Mouse (Mus musculus) bone marrow macrophage, adult 2 months (primary cell): ENCODE data around the gene Dlg4. TPM values are rescaled to one million over a fixed set of nuclear protein-coding genes. Genes with fewer than 3 reads are reported as not detected.

Experiments
- H3K27ac ChIP-seq: 2 replicates; pipeline ENCODE4 v1.5.1; 2012; ENCODE audit warnings: low read depth, low read length; ENCODE audit not compliant: insufficient read depth
- H3K4me1 ChIP-seq: 2 replicates; pipeline ENCODE4 v1.6.1; 2012; ENCODE audit warnings: low read length; ENCODE audit not compliant: control insufficient read depth, insufficient read depth
- H3K4me3 ChIP-seq: 2 replicates; pipeline ENCODE4 v1.5.1; 2012; ENCODE audit warnings: mild to moderate bottlenecking, low read length, moderate library complexity; ENCODE audit not compliant: insufficient read depth
- CTCF ChIP-seq: IDR thresholded peaks from 2 replicates; pipeline ENCODE4 v1.5.1; 2012; ENCODE audit warnings: low read depth, mild to moderate bottlenecking, low read length, moderate library complexity
- POLR2A ChIP-seq: IDR thresholded peaks from 2 replicates; pipeline ENCODE4 v1.6.1; 2012; ENCODE audit warnings: mild to moderate bottlenecking, low read depth, low read length, borderline replicate concordance
- polyA plus RNA-seq: library from polyadenylated mRNA; stranded (reverse); fragments of >200 nt; gene quantifications from 2 replicates; pipeline ENCODE4 v1.2.4, GENCODE M21; 2012; ENCODE audit not compliant: missing spikeins, insufficient read depth, insufficient read length

The Dlg4 gene
- polyA plus RNA-seq = 31.1 and 34.0 TPM in 2 replicates

- no peak within 1 kb of the TSS for H3K27ac ChIP-seq
- no peak within 1 kb of the TSS for H3K4me3 ChIP-seq
- H3K4me1 ChIP-seq = peaks cover 24% of the 10 kb centered on the region
- TF ChIP-seq CTCF (no peak), POLR2A (no peak)
Observed at GRCm38 (mm10) chr11:70016669-70017068, at the start of gene Dlg4. Gene Dlg4, plus strand, starts transcription at chr11:70016942.

DNA sequence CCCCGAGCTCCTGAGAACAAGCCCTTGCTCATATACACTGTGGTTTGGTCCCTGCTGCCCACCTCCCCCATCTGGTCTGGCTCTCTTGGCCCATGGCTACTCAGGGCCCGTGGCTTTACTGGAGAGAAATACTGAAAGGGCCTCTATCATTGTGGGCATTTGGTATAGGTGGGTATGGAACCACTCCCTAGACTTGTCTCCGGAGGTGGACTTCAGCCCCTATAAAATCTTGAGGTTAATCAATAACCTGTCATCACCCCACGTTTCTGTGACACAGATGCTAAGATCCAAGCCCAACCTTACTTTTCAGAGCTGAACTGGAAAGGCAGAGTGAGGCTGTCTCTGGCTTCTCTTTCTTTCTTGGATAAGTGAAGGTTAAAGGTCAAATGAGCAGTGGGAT, 47.9 kb upstream of the Dlg4 start:
- no peak overlapping the region for H3K27ac ChIP-seq
- H3K4me3 ChIP-seq = no peak overlapping the region
- TF ChIP-seq CTCF = no peak
- no peak for TF ChIP-seq POLR2A
- peaks cover 8% of the 10 kb centered on the region for H3K4me1 ChIP-seq

GRCm38 (mm10) chr11:69970222-69970621, 46.5 kb upstream of the Dlg4 start:
- no peak for TF ChIP-seq CTCF
- no peak for TF ChIP-seq POLR2A
- peaks cover 8% of the 10 kb centered on the region for H3K4me1 ChIP-seq
- no peak overlapping the region for H3K27ac ChIP-seq
- H3K4me3 ChIP-seq = no peak overlapping the region

DNA sequence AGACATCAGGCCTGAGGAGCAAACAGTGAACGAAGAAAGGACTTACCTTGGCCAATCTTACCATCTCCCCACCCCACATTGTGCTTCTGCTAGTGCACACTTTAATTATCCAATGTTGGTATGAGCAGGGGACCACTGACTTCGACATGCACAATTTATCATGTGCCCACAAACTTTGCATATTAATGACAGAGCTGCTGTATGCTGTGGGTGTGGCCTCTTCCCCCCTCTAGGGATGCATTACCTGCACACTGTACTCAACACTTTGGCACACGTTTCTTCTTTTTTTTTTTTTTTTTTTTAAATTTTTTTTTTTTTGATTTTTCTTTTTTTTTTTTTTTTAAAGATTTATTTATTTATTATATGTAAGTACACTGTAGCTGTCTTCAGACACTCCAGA, 46.0 kb upstream of the Dlg4 start:
- Histone ChIP-seq H3K4me3 (no peak overlapping the region), H3K27ac (no peak overlapping the region), H3K4me1 (peaks cover 8% of the 10 kb centered on the region)
- TF ChIP-seq CTCF (no peak), POLR2A (no peak)

DNA sequence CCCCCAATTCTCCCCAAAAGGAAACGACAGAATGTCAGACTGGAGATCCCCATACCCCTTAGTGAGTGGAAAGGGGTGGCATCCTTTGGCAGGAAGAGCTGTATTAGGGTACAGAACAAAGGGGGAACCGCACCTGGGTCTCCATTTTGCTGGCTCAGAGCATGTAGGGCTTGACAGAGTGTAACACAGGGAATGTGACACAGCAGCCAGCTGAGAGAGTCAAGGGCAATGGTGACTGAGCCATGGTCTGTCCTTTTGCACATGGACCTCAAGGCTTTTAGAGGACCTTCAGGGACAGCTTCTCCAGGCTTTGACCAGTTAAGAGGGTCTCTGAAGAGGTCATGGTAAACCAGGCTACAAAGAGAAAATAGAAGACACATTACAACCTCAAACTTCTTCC, 41.8 kb upstream of the Dlg4 start:
- H3K4me3 ChIP-seq = no peak overlapping the region
- H3K4me1 ChIP-seq = peaks cover 12% of the 10 kb centered on the region
- TF ChIP-seq CTCF (no peak), POLR2A (no peak)
- H3K27ac ChIP-seq = no peak overlapping the region

DNA sequence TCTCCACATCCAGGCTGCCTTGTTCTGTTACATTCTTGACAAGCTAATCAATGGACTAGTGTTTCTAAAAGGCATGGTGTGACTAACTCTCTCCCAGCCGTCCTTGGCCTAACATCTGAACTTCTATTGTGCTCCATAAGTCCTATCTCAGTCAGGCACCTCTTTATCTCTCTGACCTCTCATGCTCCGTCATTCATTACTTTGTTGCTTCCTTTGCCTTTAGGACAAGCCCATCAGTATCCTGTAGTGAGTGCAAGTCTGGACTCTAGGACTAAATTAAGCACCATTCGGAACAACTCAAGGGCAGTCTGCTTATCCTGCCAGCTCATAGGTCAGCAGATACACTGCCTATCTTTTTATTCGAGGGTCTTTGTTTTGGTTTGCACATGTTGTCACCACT, 40.5 kb upstream of the Dlg4 start:
- TF ChIP-seq CTCF = no peak
- Histone ChIP-seq H3K27ac (no peak overlapping the region), H3K4me1 (peaks cover 12% of the 10 kb centered on the region), H3K4me3 (no peak overlapping the region)

DNA sequence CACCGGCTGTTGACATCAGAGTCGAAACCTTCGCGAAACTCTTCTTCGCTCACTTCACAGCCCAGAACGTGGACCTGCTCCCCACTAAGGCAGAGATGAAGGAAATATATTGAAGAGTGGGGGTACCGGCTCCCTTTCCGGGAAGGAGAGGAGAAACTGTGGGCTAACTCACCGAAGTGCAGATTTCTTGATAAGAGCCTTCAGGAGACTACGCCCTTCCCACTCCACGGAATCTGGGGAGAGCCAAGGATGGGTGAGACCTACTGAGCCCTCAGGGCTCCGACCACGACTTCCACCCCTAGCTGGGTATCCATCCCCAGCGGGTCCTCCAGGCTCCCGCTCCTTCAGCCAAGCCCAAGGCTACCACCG, 36.9 kb upstream of the Dlg4 start:
- H3K4me1 ChIP-seq = peaks cover 13% of the 10 kb centered on the region
- H3K4me3 ChIP-seq = peak overlapping the region; percentile 91
- no peak for TF ChIP-seq POLR2A
- peak overlapping the region; percentile 37 for H3K27ac ChIP-seq

- Histone ChIP-seq H3K4me1 (peaks cover 13% of the 10 kb centered on the region), H3K4me3 (peak overlapping the region; percentile 99), H3K27ac (peak overlapping the region; percentile 97)
- TF ChIP-seq CTCF (no peak), POLR2A (peak; percentile 5; the same call in 1 of the 2 replicates)
Observed at GRCm38 (mm10) chr11:69980196-69981140, 36.3 kb upstream of the Dlg4 start.

GRCm38 (mm10) chr11:69981141-69981762, 35.5 kb upstream of the Dlg4 start, which contains the start of gene Ctdnep1:
Gene Ctdnep1, plus strand, starts transcription at chr11:69981156.
- TF ChIP-seq CTCF (no peak), POLR2A (no peak)
- H3K27ac ChIP-seq = peak within 1 kb of the TSS; percentile 97
- H3K4me1 ChIP-seq = peaks cover 13% of the 10 kb centered on the region
- H3K4me3 ChIP-seq = peak within 1 kb of the TSS; percentile 99

GRCm38 (mm10) chr11:69982225-69982624, 34.5 kb upstream of the Dlg4 start, which contains the start of gene Elp5:
Gene Elp5, minus strand, starts transcription at chr11:69982517.
- TF ChIP-seq CTCF (no peak), POLR2A (no peak)
- Histone ChIP-seq H3K4me3 (peak within 1 kb of the TSS; percentile 99), H3K4me1 (peaks cover 13% of the 10 kb centered on the region), H3K27ac (peak within 1 kb of the TSS; percentile 81)
